Mouse (Mus musculus): ENCODE measurements around the gene Zfp667. TPM values are rescaled to one million over a fixed set of nuclear protein-coding genes. Genes with fewer than 3 reads are reported as not detected.

Zfp667 gene
- polyA plus RNA-seq, 1 experiment, result 2.9 TPM

DNA sequence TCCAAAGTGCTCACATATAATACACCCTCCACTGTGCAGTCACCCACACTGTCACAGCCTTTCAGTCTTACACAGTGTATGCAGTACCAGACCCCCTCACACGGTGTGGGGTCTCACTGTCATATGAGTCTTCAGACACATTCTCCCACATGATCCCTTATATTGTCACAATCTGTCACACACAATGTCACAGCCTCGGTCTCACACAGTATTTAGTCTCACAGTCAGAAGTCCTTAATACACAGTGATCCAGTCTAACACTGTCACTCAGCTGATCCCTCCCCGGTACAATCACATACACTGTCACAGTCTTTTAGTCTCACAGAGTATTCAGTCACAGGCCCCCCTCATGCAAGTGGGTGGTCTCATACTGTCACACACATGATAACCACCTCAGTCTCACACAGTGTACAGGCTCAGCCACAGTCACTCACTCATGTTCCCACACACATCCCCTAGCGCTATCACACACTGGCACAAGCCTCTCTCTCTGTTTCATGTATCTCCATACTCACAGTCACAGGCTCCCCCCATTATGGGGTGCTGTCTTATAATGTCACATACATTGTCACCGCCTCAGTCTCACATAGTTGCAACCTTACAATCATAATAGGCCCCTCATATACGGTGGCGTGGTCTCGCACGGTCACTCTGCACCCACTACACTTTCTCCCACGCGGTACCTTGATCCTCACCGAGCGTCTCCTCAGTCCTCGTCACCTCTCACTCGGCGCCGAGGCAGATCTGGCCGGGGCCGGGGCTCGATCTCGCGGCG is 44.3 kb downstream of the Zfp667 start:
- H3K36me3 ChIP-seq (ENCODE audit: control insufficient read depth, insufficient read depth, low read length), result no peaks in the 10 kb centered on the region
- H3K27ac ChIP-seq (ENCODE audit: control insufficient read depth, insufficient read depth, low read length), result no peak overlapping the region
- H3K27me3 ChIP-seq (ENCODE audit: control insufficient read depth, insufficient read depth, low read length), result no peaks in the 10 kb centered on the region
- peak; percentile 12 for DNase-seq
- peak overlapping the region; percentile 74 for H3K4me3 ChIP-seq (ENCODE audit: control insufficient read depth, insufficient read depth, low read length)
- H3K4me1 ChIP-seq (replicated peaks; ENCODE audit: control insufficient read depth, insufficient read depth, low read length), result peaks cover 4% of the 10 kb centered on the region; the same call in 1 of the 2 replicates
- TF ChIP-seq CTCF (IDR thresholded peaks at IDR 0.05; ENCODE audit: borderline replicate concordance, control insufficient read depth, extremely low read depth, insufficient read depth, low read length, poor library complexity) (no peak), POLR2A (IDR thresholded peaks at IDR 0.05; ENCODE audit: control insufficient read depth, extremely low read depth, insufficient read depth, low read length, poor library complexity) (no peak)
- WGBS, result 17% methylated on average over 23 of the region's 23 CpGs

DNA sequence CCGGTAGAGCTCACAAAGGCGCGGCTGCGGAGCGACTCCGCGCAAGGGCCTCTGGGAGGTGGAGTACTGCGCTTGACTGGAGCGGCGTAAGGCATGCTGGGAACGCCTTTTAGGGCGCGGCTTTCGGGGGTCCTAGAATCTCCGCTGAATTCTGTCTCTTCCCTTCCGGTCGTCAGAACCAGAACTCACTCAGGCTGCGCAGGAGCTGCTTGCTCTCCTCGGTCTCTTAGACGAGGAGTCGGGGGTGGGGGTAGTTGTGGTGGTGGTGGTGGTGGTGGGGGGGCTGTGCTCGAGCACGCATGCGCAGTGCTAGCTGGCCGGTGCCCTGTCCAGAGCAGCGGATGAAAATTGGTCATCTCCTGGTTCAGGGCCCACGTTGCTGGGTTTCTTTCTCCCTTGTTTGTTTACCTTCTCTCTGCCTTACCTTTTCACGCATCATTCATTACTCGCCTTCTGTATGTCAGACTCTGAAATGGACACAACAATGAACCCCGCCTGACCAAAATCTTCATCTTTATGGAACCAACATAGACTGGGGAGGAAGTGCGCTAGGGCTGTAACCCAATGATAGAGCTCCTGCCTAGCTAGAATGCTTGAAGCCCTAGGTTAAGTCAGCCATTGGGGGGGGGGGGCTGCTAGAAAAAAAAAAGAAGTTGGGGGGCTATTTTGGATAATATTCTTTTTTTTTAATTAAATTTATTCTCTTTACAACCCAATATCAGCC is 45.0 kb downstream of the Zfp667 start, which contains the start of gene Zfp583:
Gene Zfp583 (minus strand): TSS at position 53 of the 724 bp plus-strand sequence.
- peak; percentile 85 for DNase-seq
- H3K4me3 ChIP-seq (ENCODE audit: control insufficient read depth, insufficient read depth, low read length), result peak within 1 kb of the TSS; percentile 74
- no peaks in the 10 kb centered on the region for H3K27me3 ChIP-seq (ENCODE audit: control insufficient read depth, insufficient read depth, low read length)
- WGBS, result 9% methylated on average over 31 of the region's 31 CpGs
- no peak within 1 kb of the TSS for H3K27ac ChIP-seq (ENCODE audit: control insufficient read depth, insufficient read depth, low read length)
- peaks cover 4% of the 10 kb centered on the region; the same call in 1 of the 2 replicates for H3K4me1 ChIP-seq (replicated peaks; ENCODE audit: control insufficient read depth, insufficient read depth, low read length)
- no peak for TF ChIP-seq POLR2A (IDR thresholded peaks at IDR 0.05; ENCODE audit: control insufficient read depth, extremely low read depth, insufficient read depth, low read length, poor library complexity)
- TF ChIP-seq CTCF (IDR thresholded peaks at IDR 0.05; ENCODE audit: borderline replicate concordance, control insufficient read depth, extremely low read depth, insufficient read depth, low read length, poor library complexity), result 0 out of 2 replicates have a peak, but pooled peaks have one; percentile 38
- H3K36me3 ChIP-seq (ENCODE audit: control insufficient read depth, insufficient read depth, low read length), result no peaks in the 10 kb centered on the region

DNA sequence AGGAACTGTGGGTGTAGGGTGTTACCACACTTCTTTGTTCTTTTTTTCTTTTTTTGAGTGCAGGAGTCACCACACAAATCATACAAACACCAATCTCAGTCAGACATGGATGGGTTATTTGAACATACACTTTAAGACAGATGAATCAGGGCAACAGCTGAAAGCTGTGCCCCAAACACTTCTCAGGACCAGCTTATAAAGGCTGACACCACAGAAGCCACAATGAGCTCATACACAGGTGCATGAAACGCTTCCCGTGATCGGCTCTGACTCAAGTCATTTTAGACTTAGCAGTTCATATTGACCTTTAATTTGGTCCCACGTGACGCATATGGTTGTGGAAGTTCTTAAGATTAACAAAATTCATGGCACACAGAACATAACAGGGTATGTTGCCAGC is 53.5 kb downstream of the Zfp667 start:
- Histone ChIP-seq H3K27me3 (ENCODE audit: control insufficient read depth, insufficient read depth, low read length) (no peaks in the 10 kb centered on the region), H3K4me1 (replicated peaks; ENCODE audit: control insufficient read depth, insufficient read depth, low read length) (0 out of 2 replicates have a peak, but pooled peaks cover 2% of the 10 kb centered on the region), H3K27ac (ENCODE audit: control insufficient read depth, insufficient read depth, low read length) (no peak overlapping the region), H3K4me3 (ENCODE audit: control insufficient read depth, insufficient read depth, low read length) (no peak overlapping the region), H3K36me3 (ENCODE audit: control insufficient read depth, insufficient read depth, low read length) (no peaks in the 10 kb centered on the region)
- DNase-seq, result no peak
- WGBS, result 84% methylated on average over 5 of the region's 5 CpGs
- no peak for TF ChIP-seq POLR2A (IDR thresholded peaks at IDR 0.05; ENCODE audit: control insufficient read depth, extremely low read depth, insufficient read depth, low read length, poor library complexity)
- no peak for TF ChIP-seq CTCF (IDR thresholded peaks at IDR 0.05; ENCODE audit: borderline replicate concordance, control insufficient read depth, extremely low read depth, insufficient read depth, low read length, poor library complexity)

DNA sequence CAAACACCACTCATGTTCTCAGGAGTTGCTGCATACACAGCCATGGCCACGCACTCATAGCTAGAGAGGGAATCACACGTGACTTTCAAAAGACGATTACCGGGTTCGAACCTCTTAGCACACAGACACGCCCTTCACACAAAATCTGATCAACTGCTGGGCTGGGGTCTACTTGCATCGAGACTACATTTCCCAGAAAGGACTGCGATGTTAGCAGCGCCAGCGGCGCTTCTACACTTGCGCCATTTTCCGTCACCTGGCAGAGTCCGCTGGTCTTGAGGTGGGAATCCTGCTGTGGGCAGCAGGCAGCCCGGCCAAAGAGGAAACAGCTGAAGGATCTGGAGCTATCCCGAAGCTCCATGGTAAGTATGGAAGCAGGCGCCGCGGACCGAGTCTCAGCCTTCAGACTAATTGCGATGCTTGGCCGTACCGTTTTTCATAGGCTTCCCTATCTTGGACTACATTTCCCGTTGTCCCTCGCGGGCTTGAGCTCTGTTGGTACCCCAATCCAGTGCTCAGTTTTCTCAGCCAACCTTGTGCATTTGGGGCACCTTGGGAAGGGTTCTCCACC is 57.2 kb downstream of the Zfp667 start, which contains the start of gene Gm3854:
Gene Gm3854 (plus strand): TSS at position 259 of the 571 bp plus-strand sequence.
- DNase-seq, result peak; percentile 40
- Histone ChIP-seq H3K4me1 (replicated peaks; ENCODE audit: control insufficient read depth, insufficient read depth, low read length) (0 out of 2 replicates have a peak, but pooled peaks cover 2% of the 10 kb centered on the region), H3K27ac (ENCODE audit: control insufficient read depth, insufficient read depth, low read length) (no peak within 1 kb of the TSS), H3K27me3 (ENCODE audit: control insufficient read depth, insufficient read depth, low read length) (no peaks in the 10 kb centered on the region), H3K4me3 (ENCODE audit: control insufficient read depth, insufficient read depth, low read length) (peak within 1 kb of the TSS; percentile 65), H3K36me3 (ENCODE audit: control insufficient read depth, insufficient read depth, low read length) (no peaks in the 10 kb centered on the region)
- 1% methylated on average over 26 of the region's 26 CpGs for WGBS
- TF ChIP-seq POLR2A (IDR thresholded peaks at IDR 0.05; ENCODE audit: control insufficient read depth, extremely low read depth, insufficient read depth, low read length, poor library complexity) (0 out of 2 replicates have a peak, but pooled peaks have one; percentile 18), CTCF (IDR thresholded peaks at IDR 0.05; ENCODE audit: borderline replicate concordance, control insufficient read depth, extremely low read depth, insufficient read depth, low read length, poor library complexity) (no peak)

DNA sequence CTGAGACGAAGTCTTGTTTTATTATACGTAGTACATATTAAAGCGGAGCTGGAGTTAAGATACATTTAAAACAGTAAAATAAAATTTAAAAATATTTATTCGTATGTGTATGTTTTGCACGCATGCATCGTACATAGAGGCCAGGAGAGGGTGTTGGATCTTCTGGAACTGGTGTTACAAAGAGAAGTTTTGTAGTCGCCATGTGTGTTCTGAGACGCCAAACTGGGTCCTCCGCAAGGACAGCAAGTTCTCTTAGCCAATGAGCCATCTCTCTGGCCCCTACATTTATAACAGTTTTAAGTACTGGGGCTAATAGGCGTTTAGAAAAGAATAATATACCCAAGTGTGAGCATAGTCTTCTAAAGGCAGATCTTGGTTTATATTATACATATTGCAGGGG is 57.7 kb downstream of the Zfp667 start:
- TF ChIP-seq POLR2A (IDR thresholded peaks at IDR 0.05; ENCODE audit: control insufficient read depth, extremely low read depth, insufficient read depth, low read length, poor library complexity) (no peak), CTCF (IDR thresholded peaks at IDR 0.05; ENCODE audit: borderline replicate concordance, control insufficient read depth, extremely low read depth, insufficient read depth, low read length, poor library complexity) (no peak)
- H3K4me1 ChIP-seq (replicated peaks; ENCODE audit: control insufficient read depth, insufficient read depth, low read length), result 0 out of 2 replicates have a peak, but pooled peaks cover 2% of the 10 kb centered on the region
- WGBS, result 53% methylated on average over 10 of the region's 10 CpGs
- H3K4me3 ChIP-seq (ENCODE audit: control insufficient read depth, insufficient read depth, low read length), result no peak overlapping the region
- no peak overlapping the region for H3K27ac ChIP-seq (ENCODE audit: control insufficient read depth, insufficient read depth, low read length)
- no peaks in the 10 kb centered on the region for H3K27me3 ChIP-seq (ENCODE audit: control insufficient read depth, insufficient read depth, low read length)
- no peaks in the 10 kb centered on the region for H3K36me3 ChIP-seq (ENCODE audit: control insufficient read depth, insufficient read depth, low read length)
- no peak for DNase-seq

Other genes starting within 250 kb of the Zfp667 start
- not detected in 2 replicates for gene Nlrp4c, start 241.4 kb upstream of the Zfp667 start, polyA plus RNA-seq (2012; rRNA removed)
- 58.2 and 62.9 TPM in 2 replicates for gene Zfp787, start 130.6 kb upstream of the Zfp667 start, polyA plus RNA-seq (2012; rRNA removed)
- gene Zfp444, start 114.4 kb upstream of the Zfp667 start, polyA plus RNA-seq (2012; rRNA removed), result 73.1 and 78.6 TPM in 2 replicates
- 0.32 TPM in 1 of 2 replicates, not detected in the other for gene Galp, start 89.5 kb upstream of the Zfp667 start, polyA plus RNA-seq (2012; rRNA removed)
- gene Zscan5b, start 64.3 kb upstream of the Zfp667 start, polyA plus RNA-seq (2012; rRNA removed), result not detected in 2 replicates
- not detected in 2 replicates for gene Epp13, start 33.9 kb upstream of the Zfp667 start, polyA plus RNA-seq (2012; rRNA removed)
- gene Zfp583, start 44.7 kb downstream of the Zfp667 start, polyA plus RNA-seq (2012; rRNA removed), result 0.82 and 0.99 TPM in 2 replicates
- gene Gm3854, start 57.2 kb downstream of the Zfp667 start, polyA plus RNA-seq (2012; rRNA removed), result 0.18 and 0.22 TPM in 2 replicates
- 0.50 and 0.53 TPM in 2 replicates for gene Zfp78, start 76.7 kb downstream of the Zfp667 start, polyA plus RNA-seq (2012; rRNA removed)
- 1.4 and 2.4 TPM in 2 replicates for gene Zfp28, start 96.7 kb downstream of the Zfp667 start, polyA plus RNA-seq (2012; rRNA removed)
- not detected in 2 replicates for gene Smim17, start 112.1 kb downstream of the Zfp667 start, polyA plus RNA-seq (2012; rRNA removed)
- 0.04 TPM in 1 of 2 replicates, not detected in the other for gene Gm20715, start 123.7 kb downstream of the Zfp667 start, polyA plus RNA-seq (2012; rRNA removed)
- gene Olfr1344, start 152.1 kb downstream of the Zfp667 start, polyA plus RNA-seq (2012; rRNA removed), result 0.09 and 0.13 TPM in 2 replicates
- gene Olfr1336, start 169.6 kb downstream of the Zfp667 start, polyA plus RNA-seq (2012; rRNA removed), result not detected in 2 replicates
- not detected in 2 replicates for gene Olfr1346, start 180.5 kb downstream of the Zfp667 start, polyA plus RNA-seq (2012; rRNA removed)
- not detected in 2 replicates for gene Olfr5, start 200.4 kb downstream of the Zfp667 start, polyA plus RNA-seq (2012; rRNA removed)
- not detected in 2 replicates for gene Olfr1347, start 213.2 kb downstream of the Zfp667 start, polyA plus RNA-seq (2012; rRNA removed)
- gene Olfr1348, start 222.2 kb downstream of the Zfp667 start, polyA plus RNA-seq (2012; rRNA removed), result not detected in 2 replicates
- 0.27 and 0.28 TPM in 2 replicates for gene Olfr1349, start 236.4 kb downstream of the Zfp667 start, polyA plus RNA-seq (2012; rRNA removed)

Data from thymus, adult 2 months (tissue).